ENCODE assay signal across 24 mouse cellular contexts in genomic region chr5:5124645-5125044, GRCm38 (mm10).
DNase-seq lines count a peak whose midpoint lies in the region; ATAC-seq and TF ChIP-seq lines count a peak whose summit lies in the region.
"Had no signal": no experiment of that assay in that cellular context is flagged by ENCODE, and none has a peak within 500 bp of the region (broad histone marks: within the 10 kb centered on the region; RNA-seq: fewer than 3 reads in every experiment).

No protein-coding gene starts in this region.

- ATAC-seq in midbrain, embryonic 11.5 days (ENCODE audit: low FRiP score): no peak
- ATAC-seq in midbrain, postnatal 0 days (ENCODE audit: low FRiP score): no peak
- ATAC-seq in intestine, embryonic 16.5 days: peak; percentile 71; the same call in 1 of the 2 replicates
- no peak for ATAC-seq in CD4-positive, CD25-positive, alpha-beta regulatory T cell, adult 4 months
- ATAC-seq: forebrain, embryonic 13.5 days; forebrain, embryonic 15.5 days; forebrain, postnatal 0 days had no signal

- no peak overlapping the region for H3ac ChIP-seq in C2C12 (ENCODE audit: control insufficient read depth, insufficient read length, low read depth)

- H3K4me1 ChIP-seq in midbrain, embryonic 11.5 days (ENCODE audit: control insufficient read depth, insufficient read depth, low read length): no peaks in the 10 kb centered on the region
- H3K4me1 ChIP-seq in midbrain, postnatal 0 days (ENCODE audit: insufficient read depth, low read length): no peaks in the 10 kb centered on the region
- H3K4me1 ChIP-seq in intestine, embryonic 16.5 days (ENCODE audit: control insufficient read depth, insufficient read depth, low read length): no peaks in the 10 kb centered on the region
- no peaks in the 10 kb centered on the region for H3K4me1 ChIP-seq in embryonic facial prominence, embryonic 10.5 days
- H3K4me1 ChIP-seq: embryonic facial prominence, embryonic 12.5 days; forebrain, embryonic 13.5 days; forebrain, embryonic 15.5 days had no signal

- H3K79me3 ChIP-seq in C2C12 (ENCODE audit: low read depth): peaks cover 3% of the 10 kb centered on the region

- 86% methylated on average over 4 of the region's 4 CpGs for WGBS in midbrain, embryonic 11.5 days
- 86% methylated on average over 4 of the region's 4 CpGs for WGBS in midbrain, postnatal 0 days
- 80% methylated on average over 4 of the region's 4 CpGs for WGBS in intestine, embryonic 16.5 days
- WGBS in embryonic facial prominence, embryonic 10.5 days: 93% methylated on average over 4 of the region's 4 CpGs

- H3K27me3 ChIP-seq in midbrain, embryonic 11.5 days (ENCODE audit: control insufficient read depth, insufficient read depth, low read length): no peaks in the 10 kb centered on the region
- H3K27me3 ChIP-seq in midbrain, postnatal 0 days (ENCODE audit: insufficient read depth, low read length): no peaks in the 10 kb centered on the region
- H3K27me3 ChIP-seq in C2C12 (ENCODE audit: control insufficient read depth, insufficient read depth, insufficient read length): no peaks in the 10 kb centered on the region
- H3K27me3 ChIP-seq in intestine, embryonic 16.5 days (replicated peaks; ENCODE audit: control insufficient read depth, insufficient read depth, low read length): no peaks in the 10 kb centered on the region
- H3K27me3 ChIP-seq in embryonic facial prominence, embryonic 10.5 days (replicated peaks; ENCODE audit: low read depth, poor library complexity, severe bottlenecking): no peaks in the 10 kb centered on the region
- H3K27me3 ChIP-seq: CH12.LX; embryonic facial prominence, embryonic 12.5 days; forebrain, embryonic 13.5 days; forebrain, embryonic 15.5 days had no signal

- H3K79me2 ChIP-seq in C2C12 (ENCODE audit: control insufficient read depth, insufficient read depth): peaks cover 4% of the 10 kb centered on the region

- H3K4me2 ChIP-seq in midbrain, embryonic 11.5 days: no peak overlapping the region
- no peak overlapping the region for H3K4me2 ChIP-seq in midbrain, postnatal 0 days (ENCODE audit: low read depth, low read length, poor library complexity, severe bottlenecking)
- H3K4me2 ChIP-seq in intestine, embryonic 16.5 days (ENCODE audit: low read depth, low read length): no peak overlapping the region
- H3K4me2 ChIP-seq: embryonic facial prominence, embryonic 12.5 days; forebrain, embryonic 13.5 days; forebrain, embryonic 15.5 days had no signal

- no peak overlapping the region for H3K27ac ChIP-seq in midbrain, embryonic 11.5 days (ENCODE audit: low read depth, low read length)
- H3K27ac ChIP-seq in midbrain, postnatal 0 days (ENCODE audit: low read depth, low read length): no peak overlapping the region
- H3K27ac ChIP-seq in intestine, embryonic 16.5 days (ENCODE audit: low read length): no peak overlapping the region
- H3K27ac ChIP-seq in embryonic facial prominence, embryonic 10.5 days (replicated peaks): no peak overlapping the region
- H3K27ac ChIP-seq: embryonic facial prominence, embryonic 12.5 days; forebrain, embryonic 13.5 days; forebrain, embryonic 15.5 days had no signal

- no peak for TF ChIP-seq CTCF in midbrain, postnatal 0 days (IDR thresholded peaks at IDR 0.05)
- TF ChIP-seq CTCF in C2C12 (IDR thresholded peaks at IDR 0.05; ENCODE audit: control insufficient read depth, insufficient read depth, insufficient read length): no peak

- H3K9ac ChIP-seq in midbrain, embryonic 11.5 days (ENCODE audit: low read length): no peak overlapping the region
- H3K9ac ChIP-seq in midbrain, postnatal 0 days (replicated peaks; ENCODE audit: low read length, poor library complexity, severe bottlenecking): no peak overlapping the region
- H3K9ac ChIP-seq in intestine, embryonic 16.5 days (ENCODE audit: low read depth, low read length): no peak overlapping the region
- H3K9ac ChIP-seq: embryonic facial prominence, embryonic 12.5 days; forebrain, embryonic 13.5 days; forebrain, embryonic 15.5 days; forebrain, postnatal 0 days had no signal

- no peaks in the 10 kb centered on the region for H3K36me3 ChIP-seq in midbrain, embryonic 11.5 days (ENCODE audit: control insufficient read depth, insufficient read depth, low read length)
- H3K36me3 ChIP-seq in midbrain, postnatal 0 days (ENCODE audit: insufficient read depth, low read length): no peaks in the 10 kb centered on the region
- no peaks in the 10 kb centered on the region for H3K36me3 ChIP-seq in C2C12 (ENCODE audit: control insufficient read depth, insufficient read depth)
- H3K36me3 ChIP-seq in intestine, embryonic 16.5 days (ENCODE audit: control insufficient read depth, insufficient read depth, low read length): no peaks in the 10 kb centered on the region
- H3K36me3 ChIP-seq in embryonic facial prominence, embryonic 10.5 days (replicated peaks): no peaks in the 10 kb centered on the region
- H3K36me3 ChIP-seq: embryonic facial prominence, embryonic 12.5 days; forebrain, embryonic 15.5 days; G1E had no signal

- DNase-seq in midbrain, embryonic 11.5 days (ENCODE audit: low spot score, missing footprints): peak; percentile 65
- no peak for DNase-seq in midbrain, postnatal 0 days (ENCODE audit: low spot score)
- no peak for DNase-seq in embryonic facial prominence, embryonic 10.5 days (ENCODE audit: low spot score)
- DNase-seq in testis, postnatal 10 days (ENCODE audit: low spot score): no peak
- DNase-seq: adrenal gland, adult 2 months; adrenal gland, postnatal 10 days; adrenal gland, postnatal 25 days; B cell, adult 2 months; cerebellum, adult 11 months; cerebellum, adult 18-20 months; cerebellum, adult 8-10 months; cerebellum, adult 9-11 months; cerebellum, postnatal 14 days; cerebellum, postnatal 36 days; embryo, embryonic 11 days; forebrain, postnatal 0 days had no signal

- H3K9me3 ChIP-seq in midbrain, embryonic 11.5 days (ENCODE audit: control insufficient read depth, low read length): no peaks in the 10 kb centered on the region
- no peaks in the 10 kb centered on the region for H3K9me3 ChIP-seq in midbrain, postnatal 0 days (ENCODE audit: low read length)
- no peaks in the 10 kb centered on the region for H3K9me3 ChIP-seq in intestine, embryonic 16.5 days (ENCODE audit: control insufficient read depth, low read length)
- no peaks in the 10 kb centered on the region for H3K9me3 ChIP-seq in embryonic facial prominence, embryonic 10.5 days
- H3K9me3 ChIP-seq: embryonic facial prominence, embryonic 12.5 days; forebrain, embryonic 13.5 days; forebrain, embryonic 15.5 days; G1E had no signal

- no peak overlapping the region for H3K4me3 ChIP-seq in midbrain, embryonic 11.5 days (ENCODE audit: low read depth, low read length)
- no peak overlapping the region for H3K4me3 ChIP-seq in midbrain, postnatal 0 days (ENCODE audit: low read depth, low read length)
- no peak overlapping the region for H3K4me3 ChIP-seq in C2C12 (ENCODE audit: insufficient read depth, poor library complexity, severe bottlenecking)
- no peak overlapping the region for H3K4me3 ChIP-seq in intestine, embryonic 16.5 days (ENCODE audit: low read length)
- no peak overlapping the region for H3K4me3 ChIP-seq in embryonic facial prominence, embryonic 10.5 days
- H3K4me3 ChIP-seq: embryonic facial prominence, embryonic 12.5 days; forebrain, embryonic 13.5 days; forebrain, embryonic 15.5 days had no signal

TF ChIP-seq in C2C12, 6 proteins besides CTCF, POLR2A, EP300 and RAD21:
- TF ChIP-seq MAX (IDR thresholded peaks at IDR 0.05): no peak
- no peak for TF ChIP-seq MYOD1 (IDR thresholded peaks at IDR 0.05; ENCODE audit: control insufficient read depth, insufficient read length, low read depth)
- peak; percentile 66 for TF ChIP-seq USF1 (IDR thresholded peaks at IDR 0.05; ENCODE audit: low read depth)
- no peak for TF ChIP-seq FOSL1 (IDR thresholded peaks at IDR 0.05; ENCODE audit: insufficient read depth, low read length, poor library complexity, severe bottlenecking)
- TF ChIP-seq CEBPB (IDR thresholded peaks at IDR 0.05; ENCODE audit: low read depth): no peak
- TF ChIP-seq MYOG (IDR thresholded peaks at IDR 0.05; ENCODE audit: control insufficient read depth, extremely low read depth, insufficient read length): no peak
